Mouse (Mus musculus): ENCODE measurements around the gene Gars. TPM values are rescaled to one million over a fixed set of nuclear protein-coding genes. Genes with fewer than 3 reads are reported as not detected.
A peak's percentile ranks its signal among the peaks of the same experiment; 100 is the strongest.

Gene Gars
- total RNA-seq, 2 experiments from 2014 or later, result 123 to 131 TPM

- no peak for DNase-seq (ENCODE audit: low spot score in 2 of 2)
Measured at GRCm38 (mm10) chr6:55036731-55037130, 1.1 kb upstream of the Gars start.

- no peak for DNase-seq (ENCODE audit: low spot score in 2 of 2)
Measured at GRCm38 (mm10) chr6:55038671-55039445, 1.1 kb downstream of the Gars start.

- no peak for DNase-seq (ENCODE audit: low spot score in 2 of 2)
Measured at GRCm38 (mm10) chr6:55039446-55039783, 1.6 kb downstream of the Gars start.

- no peak for DNase-seq (ENCODE audit: low spot score in 2 of 2)
Measured at GRCm38 (mm10) chr6:55040031-55040430, 2.2 kb downstream of the Gars start.

- DNase-seq (ENCODE audit: low spot score in 2 of 2), result no peak
Measured at GRCm38 (mm10) chr6:55043206-55043605, 5.4 kb downstream of the Gars start.

GRCm38 (mm10) chr6:55044542-55044941, 6.7 kb downstream of the Gars start:
- no peak for DNase-seq (ENCODE audit: low spot score in 2 of 2)

GRCm38 (mm10) chr6:55045326-55045725, 7.5 kb downstream of the Gars start:
- no peak for DNase-seq (ENCODE audit: low spot score in 2 of 2)

- DNase-seq (ENCODE audit: low spot score in 2 of 2), result no peak
Measured at GRCm38 (mm10) chr6:55049186-55049585, 11.4 kb downstream of the Gars start.

GRCm38 (mm10) chr6:55054491-55054890, 16.7 kb downstream of the Gars start:
- DNase-seq (ENCODE audit: low spot score in 2 of 2), result no peak

- DNase-seq (ENCODE audit: low spot score in 2 of 2), result no peak
Measured at GRCm38 (mm10) chr6:55057427-55057826, 19.6 kb downstream of the Gars start.

- DNase-seq (ENCODE audit: low spot score in 2 of 2), result no peak
Measured at GRCm38 (mm10) chr6:55060241-55060825, 22.5 kb downstream of the Gars start.

- no peak for DNase-seq (ENCODE audit: low spot score in 2 of 2)
Measured at GRCm38 (mm10) chr6:55061328-55061727, 23.5 kb downstream of the Gars start.

- peak in 1 of 2 experiments; percentile 61 for DNase-seq (ENCODE audit: low spot score in 2 of 2)
Measured at GRCm38 (mm10) chr6:55062200-55062599, 24.4 kb downstream of the Gars start.

- no peak for DNase-seq (ENCODE audit: low spot score in 2 of 2)
Measured at GRCm38 (mm10) chr6:55063793-55064476, 26.1 kb downstream of the Gars start.

- no peak for DNase-seq (ENCODE audit: low spot score in 2 of 2)
Measured at GRCm38 (mm10) chr6:55064477-55064827, 26.6 kb downstream of the Gars start.

- DNase-seq (ENCODE audit: low spot score in 2 of 2), result no peak
Measured at GRCm38 (mm10) chr6:55065903-55066302, 28.1 kb downstream of the Gars start.

- DNase-seq (ENCODE audit: low spot score in 2 of 2), result peak; percentile 40 to 67
Measured at GRCm38 (mm10) chr6:55076561-55077255, 38.9 kb downstream of the Gars start.

GRCm38 (mm10) chr6:55081379-55081778, 43.6 kb downstream of the Gars start:
- no peak for DNase-seq (ENCODE audit: low spot score in 2 of 2)

GRCm38 (mm10) chr6:55082261-55083051, 44.6 kb downstream of the Gars start:
- DNase-seq (ENCODE audit: low spot score in 2 of 2), result no peak

- DNase-seq (ENCODE audit: low spot score in 2 of 2), result no peak
Measured at GRCm38 (mm10) chr6:55087355-55087754, 49.5 kb downstream of the Gars start.

GRCm38 (mm10) chr6:55090639-55091038, 52.8 kb downstream of the Gars start:
- no peak for DNase-seq (ENCODE audit: low spot score in 2 of 2)
